Mouse (Mus musculus): ENCODE results near the gene Atp6v1f. TPM values are rescaled to one million over a fixed set of nuclear protein-coding genes. Genes with fewer than 3 reads are reported as not detected.

The Atp6v1f gene
- polyA plus RNA-seq, 1 experiment = 16.6 TPM

DNA sequence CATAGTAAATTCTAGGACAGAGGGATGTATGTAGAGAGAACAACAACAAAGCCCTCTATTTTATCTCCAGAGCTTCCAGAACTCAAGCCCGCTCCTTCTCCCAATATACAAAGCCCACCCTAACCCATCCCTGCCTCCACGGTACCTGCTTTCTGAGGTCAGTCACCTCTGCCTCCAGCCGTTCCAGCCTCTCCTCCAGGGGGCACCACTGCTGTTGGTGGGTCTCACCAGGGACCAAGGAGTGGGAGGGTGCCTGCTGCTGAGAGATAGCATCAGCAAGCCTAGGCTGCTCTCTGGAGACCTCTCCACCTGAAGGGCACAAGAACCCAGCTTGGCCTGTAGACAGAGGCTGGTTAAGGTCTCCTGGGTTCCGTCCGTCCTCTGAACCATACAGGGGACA is 38.0 kb downstream of the Atp6v1f start:
- Histone ChIP-seq H3K9me3 (ENCODE audit: control insufficient read depth, low read length) (no peaks in the 10 kb centered on the region), H3K4me3 (replicated peaks) (no peak overlapping the region), H3K27me3 (ENCODE audit: control insufficient read depth) (peaks cover 52% of the 10 kb centered on the region), H3K36me3 (ENCODE audit: control insufficient read depth) (no peaks in the 10 kb centered on the region), H3K4me1 (ENCODE audit: control insufficient read depth) (peaks cover 13% of the 10 kb centered on the region)
- TF ChIP-seq GATA1 (IDR thresholded peaks at IDR 0.05; ENCODE audit: low read length) (no peak), TAL1 (IDR thresholded peaks at IDR 0.05; ENCODE audit: low read length) (no peak)

DNA sequence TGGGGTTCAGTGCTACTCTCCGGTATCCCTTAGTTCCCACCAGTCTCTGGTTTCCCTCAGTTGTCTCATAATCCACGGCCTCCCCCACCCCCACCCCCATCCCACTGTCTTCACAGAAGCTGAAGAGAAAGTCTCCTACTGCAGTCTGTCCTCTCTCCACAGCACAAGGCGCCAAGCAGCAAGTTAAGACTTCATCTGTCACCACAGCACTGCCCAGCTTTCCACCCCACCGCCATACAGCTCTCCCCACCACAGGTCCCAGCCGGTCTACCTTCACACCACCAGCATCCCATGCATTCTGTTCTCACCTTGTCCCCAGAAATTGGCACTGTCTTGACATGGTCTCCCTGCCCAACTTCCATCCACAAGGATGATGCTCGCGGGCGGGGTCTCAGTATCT is 39.3 kb downstream of the Atp6v1f start:
- no peak for TF ChIP-seq GATA1 (IDR thresholded peaks at IDR 0.05; ENCODE audit: low read length)
- H3K4me3 ChIP-seq (replicated peaks) = no peak overlapping the region
- no peaks in the 10 kb centered on the region for H3K9me3 ChIP-seq (ENCODE audit: control insufficient read depth, low read length)
- no peaks in the 10 kb centered on the region for H3K36me3 ChIP-seq (ENCODE audit: control insufficient read depth)
- H3K4me1 ChIP-seq (ENCODE audit: control insufficient read depth) = peaks cover 4% of the 10 kb centered on the region
- peaks cover 54% of the 10 kb centered on the region for H3K27me3 ChIP-seq (ENCODE audit: control insufficient read depth)

DNA sequence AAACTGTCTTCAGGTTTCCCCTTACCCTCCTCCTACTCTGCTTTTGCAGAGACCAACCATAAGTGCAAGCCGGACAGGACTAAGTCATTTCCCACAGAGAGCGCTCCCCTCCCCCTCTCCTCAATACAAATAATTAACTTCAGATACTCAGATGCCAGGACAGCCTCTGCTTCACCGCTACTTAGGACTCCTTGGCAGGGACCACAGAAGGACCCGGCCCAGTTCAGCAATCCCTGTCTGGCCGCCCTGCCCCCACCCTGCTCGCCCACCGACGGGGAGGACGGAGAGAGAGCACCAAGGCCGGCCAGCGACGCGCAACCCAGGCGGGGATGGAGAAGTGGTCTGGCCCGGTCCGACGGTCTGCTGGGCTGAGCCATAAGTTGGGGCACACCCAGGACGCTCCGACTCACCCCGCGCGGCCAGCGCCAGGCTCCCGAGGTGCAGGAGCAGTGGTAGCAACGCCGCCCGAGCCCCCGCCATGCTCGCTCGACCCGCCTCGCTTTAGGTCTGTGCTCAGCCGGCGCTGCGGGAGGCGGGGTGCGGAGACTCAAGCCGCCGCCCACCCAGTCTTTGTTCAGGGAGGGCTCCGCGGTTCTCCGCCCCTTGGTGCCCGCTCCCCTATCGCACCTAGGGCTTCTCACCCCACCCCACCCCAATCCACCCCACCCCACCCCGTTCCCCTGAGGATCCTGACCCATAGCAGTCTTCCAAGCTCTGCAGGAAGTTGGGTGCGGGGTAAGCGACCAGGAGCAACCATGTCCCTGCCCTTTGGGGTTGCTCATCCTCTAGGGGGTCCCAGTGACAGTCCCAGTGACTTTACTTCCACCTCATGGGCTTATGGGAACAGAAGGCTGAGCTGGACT is 40.2 kb downstream of the Atp6v1f start, which contains the start of gene Kcp:
Kcp (minus strand) TSS at position 506 of the 863 bp plus-strand sequence.
- peaks cover 4% of the 10 kb centered on the region for H3K4me1 ChIP-seq (ENCODE audit: control insufficient read depth)
- H3K9me3 ChIP-seq (ENCODE audit: control insufficient read depth, low read length) = no peaks in the 10 kb centered on the region
- TF ChIP-seq GATA1 (IDR thresholded peaks at IDR 0.05; ENCODE audit: low read length) = no peak
- TF ChIP-seq TAL1 (IDR thresholded peaks at IDR 0.05; ENCODE audit: low read length) = no peak
- peak within 1 kb of the TSS; percentile 48 for H3K4me3 ChIP-seq (replicated peaks)
- no peaks in the 10 kb centered on the region for H3K36me3 ChIP-seq (ENCODE audit: control insufficient read depth)
- peaks cover 54% of the 10 kb centered on the region for H3K27me3 ChIP-seq (ENCODE audit: control insufficient read depth)

DNA sequence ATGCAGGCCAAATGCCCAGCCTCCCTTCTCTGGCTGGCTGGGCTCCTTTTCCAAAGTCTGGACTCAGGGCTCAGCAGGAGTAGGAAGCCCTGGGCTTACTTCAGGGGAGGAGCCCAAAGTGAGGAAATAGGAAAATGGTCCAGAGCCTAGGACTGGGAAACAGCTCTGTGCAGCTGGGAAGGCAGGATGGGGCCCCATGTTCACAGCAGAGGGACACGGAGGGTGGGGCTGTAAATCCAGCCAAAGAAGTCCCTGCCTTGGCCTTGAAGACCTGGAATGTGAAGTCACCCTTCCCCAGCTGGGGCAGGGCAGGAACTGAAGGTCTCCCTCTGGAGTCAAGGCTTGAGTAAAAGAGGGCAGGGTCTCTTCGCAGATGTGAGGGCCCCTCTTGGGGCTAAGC is 41.6 kb downstream of the Atp6v1f start:
- H3K4me1 ChIP-seq (ENCODE audit: control insufficient read depth) = peaks cover 7% of the 10 kb centered on the region
- H3K9me3 ChIP-seq (ENCODE audit: control insufficient read depth, low read length) = no peaks in the 10 kb centered on the region
- H3K36me3 ChIP-seq (ENCODE audit: control insufficient read depth) = no peaks in the 10 kb centered on the region
- H3K27me3 ChIP-seq (ENCODE audit: control insufficient read depth) = peaks cover 53% of the 10 kb centered on the region
- TF ChIP-seq TAL1 (IDR thresholded peaks at IDR 0.05; ENCODE audit: low read length) = no peak
- no peak for TF ChIP-seq GATA1 (IDR thresholded peaks at IDR 0.05; ENCODE audit: low read length)
- H3K4me3 ChIP-seq (replicated peaks) = no peak overlapping the region

DNA sequence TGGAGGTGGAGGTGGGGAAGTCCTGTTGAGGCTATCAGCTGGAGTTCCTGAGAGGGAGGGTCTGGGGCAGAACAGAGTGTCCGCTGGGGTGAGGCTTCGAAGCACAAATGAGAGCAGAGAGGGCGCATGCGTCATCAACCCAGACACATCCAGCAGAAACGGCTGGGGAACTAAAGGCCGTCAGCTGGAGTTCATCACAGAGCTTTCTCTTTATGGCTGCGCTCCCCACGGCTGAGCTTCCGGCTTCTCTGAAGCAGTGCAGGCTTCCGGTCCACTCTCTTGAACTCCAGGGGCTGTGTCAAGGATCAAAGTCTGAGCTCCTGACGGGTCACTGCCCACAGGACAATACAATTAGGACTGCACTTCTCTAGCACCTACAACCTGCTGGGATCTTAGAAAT is 45.8 kb downstream of the Atp6v1f start:
- Histone ChIP-seq H3K4me3 (replicated peaks) (no peak overlapping the region), H3K27me3 (ENCODE audit: control insufficient read depth) (peaks cover 20% of the 10 kb centered on the region)

DNA sequence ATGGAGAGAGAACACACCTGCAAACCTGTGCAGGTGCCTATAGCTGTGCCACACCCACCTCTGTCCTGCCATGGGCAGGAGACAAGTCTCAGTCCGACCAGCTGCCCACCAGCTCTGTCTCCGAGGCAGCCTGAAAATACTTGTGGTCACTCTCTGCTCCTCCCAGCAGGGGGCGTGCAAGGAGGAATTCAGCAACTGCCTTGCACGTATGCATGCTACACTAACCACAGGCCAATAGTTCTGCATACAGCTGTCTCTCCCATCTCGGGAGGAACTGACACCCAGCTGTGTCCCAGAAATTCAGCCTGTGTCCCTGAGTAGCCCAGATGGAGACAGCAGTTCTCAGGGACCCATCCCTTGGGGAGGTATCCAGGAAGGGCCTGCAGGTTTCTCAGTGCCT is 49.6 kb downstream of the Atp6v1f start:
- Histone ChIP-seq H3K36me3 (ENCODE audit: control insufficient read depth) (no peaks in the 10 kb centered on the region), H3K4me1 (ENCODE audit: control insufficient read depth) (peaks cover 3% of the 10 kb centered on the region; the same call in 1 of the 2 replicates), H3K4me3 (replicated peaks) (no peak overlapping the region), H3K27me3 (ENCODE audit: control insufficient read depth) (no peaks in the 10 kb centered on the region; the same call in 1 of the 2 replicates), H3K9me3 (ENCODE audit: control insufficient read depth, low read length) (peaks cover 4% of the 10 kb centered on the region; the same call in 1 of the 2 replicates)
- TF ChIP-seq TAL1 (IDR thresholded peaks at IDR 0.05; ENCODE audit: low read length) = no peak
- TF ChIP-seq GATA1 (IDR thresholded peaks at IDR 0.05; ENCODE audit: low read length) = no peak

More for the DNA sequence above, 45.8 kb downstream of the Atp6v1f start:
- Histone ChIP-seq H3K4me1 (ENCODE audit: control insufficient read depth) (peaks cover 3% of the 10 kb centered on the region; the same call in 1 of the 2 replicates), H3K36me3 (ENCODE audit: control insufficient read depth) (no peaks in the 10 kb centered on the region), H3K9me3 (ENCODE audit: control insufficient read depth, low read length) (no peaks in the 10 kb centered on the region)
- TF ChIP-seq TAL1 (IDR thresholded peaks at IDR 0.05; ENCODE audit: low read length) = no peak
- TF ChIP-seq GATA1 (IDR thresholded peaks at IDR 0.05; ENCODE audit: low read length) = no peak

Other genes starting within 250 kb of the Atp6v1f start
- 0.76 and 0.80 TPM in 2 replicates for gene Hilpda, start 195.2 kb upstream of the Atp6v1f start, polyA plus RNA-seq (2012)
- not detected in 2 replicates for gene Fam71f2, start 188.1 kb upstream of the Atp6v1f start, polyA plus RNA-seq (2012)
- gene Fam71f1, start 148.6 kb upstream of the Atp6v1f start, polyA plus RNA-seq (2012) = not detected in 2 replicates
- gene Calu, start 119.6 kb upstream of the Atp6v1f start, polyA plus RNA-seq (2012) = 0.17 and 0.63 TPM in 2 replicates
- not detected in 2 replicates for gene Opn1sw, start 79.2 kb upstream of the Atp6v1f start, polyA plus RNA-seq (2012)
- gene Ccdc136, start 71.4 kb upstream of the Atp6v1f start, polyA plus RNA-seq (2012) = not detected in 2 replicates
- gene Flnc, start 34.5 kb upstream of the Atp6v1f start, polyA plus RNA-seq (2012) = not detected in 2 replicates
- gene Atp6v1fnb, start 3.7 kb downstream of the Atp6v1f start, polyA plus RNA-seq (2012) = not detected in 2 replicates
- 0.01 and 0.11 TPM in 2 replicates for gene Kcp, start 40.2 kb downstream of the Atp6v1f start, polyA plus RNA-seq (2012)
- 0.16 and 0.44 TPM in 2 replicates for gene Irf5, start 58.9 kb downstream of the Atp6v1f start, polyA plus RNA-seq (2012)
- 0.66 and 1.1 TPM in 2 replicates for gene Tnpo3, start 142.2 kb downstream of the Atp6v1f start, polyA plus RNA-seq (2012)
- gene Tspan33, start 226.5 kb downstream of the Atp6v1f start, polyA plus RNA-seq (2012) = 91.5 and 99.6 TPM in 2 replicates